Mouse (Mus musculus) lung, embryonic 15.5 days (tissue): ENCODE measurements around the gene Trpm6. TPM values are rescaled to one million over a fixed set of nuclear protein-coding genes. Genes with fewer than 3 reads are reported as not detected.
A peak's percentile ranks its signal among the peaks of the same experiment; 100 is the strongest.
"Not testable (repeated sequence)": the region's sequence is repeated elsewhere in the genome, so short reads cannot be mapped to it uniquely, and the experiment has no call there.

ENCODE experiments used
- ATAC-seq: fragments of 200-750 bp; cut with Nextera tagmentation; 2 replicates; pipeline ENCODE4 v1.8.0; 2017; ENCODE audit warnings: moderate number of reproducible peaks, borderline replicate concordance; ENCODE audit not compliant: low FRiP score, low TSS enrichment; ENCODE audit errors: extremely low read depth
- H3K27ac ChIP-seq: fragments of 300-500 bp; sonication (generic); 2 replicates; pipeline ENCODE4 v1.5.1; 2015; ENCODE audit warnings: moderate library complexity, mild to moderate bottlenecking, inconsistent platforms
- H3K27me3 ChIP-seq: fragments of 300-500 bp; sonication (generic); 2 replicates; pipeline ENCODE4 v1.6.1; 2015; ENCODE audit warnings: inconsistent platforms
- H3K36me3 ChIP-seq: fragments of 300-500 bp; sonication (generic); 2 replicates; pipeline ENCODE4 v1.6.1; 2015; ENCODE audit warnings: inconsistent platforms
- H3K4me1 ChIP-seq: fragments of 300-500 bp; sonication (generic); 2 replicates; pipeline ENCODE4 v1.6.1; 2015; ENCODE audit warnings: inconsistent platforms
- H3K4me2 ChIP-seq: fragments of 300-500 bp; sonication (generic); 2 replicates; pipeline ENCODE4 v1.6.1; 2015; ENCODE audit warnings: inconsistent platforms, mild to moderate bottlenecking, moderate library complexity
- H3K4me3 ChIP-seq: fragments of 300-500 bp; sonication (generic); 2 replicates; pipeline ENCODE4 v1.5.1; 2015; ENCODE audit warnings: mild to moderate bottlenecking, inconsistent platforms
- H3K9ac ChIP-seq: fragments of 300-500 bp; sonication (generic); 2 replicates; pipeline ENCODE4 v1.6.1; 2015; ENCODE audit warnings: inconsistent platforms
- H3K9me3 ChIP-seq: fragments of 300-500 bp; sonication (generic); 2 replicates; pipeline ENCODE4 v1.6.1; 2016; ENCODE audit warnings: inconsistent platforms
- WGBS: fragments of 180-500 bp; shearing (Covaris S2); methylation state at CpG from one replicate; pipeline ENCODE4 v1.1.7; 2015; 5-methylcytosine and 5-hydroxymethylcytosine counted together
- polyA plus RNA-seq: library from polyadenylated mRNA; unstranded; fragments of >200 nt; fragmentation: Nextera tagmentation; extraction: Ambion mirVana; gene quantifications from 2 replicates; pipeline ENCODE4 v1.2.1, GENCODE M21; 2015

The Trpm6 gene
- 1.0 and 1.6 TPM in 2 replicates for polyA plus RNA-seq

DNA sequence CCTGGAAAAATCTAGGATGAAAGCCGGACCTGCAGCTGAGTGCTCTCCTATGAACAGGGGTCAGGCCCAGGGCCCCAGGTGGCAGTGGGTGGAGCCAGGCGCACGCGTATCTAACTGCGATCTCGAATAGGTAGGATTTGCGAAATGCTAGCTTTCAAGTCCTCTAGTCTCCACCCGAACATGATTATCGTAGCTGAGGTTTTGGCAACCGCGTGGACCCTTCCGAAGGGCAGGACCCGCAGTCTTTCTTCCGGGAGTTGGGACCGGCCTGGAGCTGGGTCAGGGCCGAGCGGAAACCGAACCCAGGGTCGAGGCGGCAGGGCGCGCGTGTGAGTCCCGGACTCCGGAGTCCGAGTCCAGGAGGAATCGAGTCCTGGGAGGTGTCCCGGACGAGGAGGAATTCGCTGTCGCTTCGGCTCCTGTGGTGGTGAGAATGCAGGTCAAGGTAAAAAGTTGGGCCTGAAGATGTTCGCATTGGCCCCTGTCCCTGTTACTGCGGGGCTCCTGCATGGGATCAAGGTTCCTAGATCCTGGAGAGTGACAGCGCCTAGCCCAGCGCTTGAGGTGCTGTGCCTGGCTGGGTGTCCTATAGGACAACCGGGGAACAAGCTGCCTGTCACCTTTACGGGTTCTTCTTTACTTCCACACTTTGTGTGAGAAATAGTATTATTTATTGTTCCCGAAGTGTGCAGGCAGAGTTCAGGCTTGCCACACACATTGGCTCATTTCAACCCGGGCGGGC lies at the start of gene Trpm6:
Trpm6 (plus strand) TSS at position 386 of the 742 bp plus-strand sequence.
- H3K4me2 ChIP-seq = peak within 1 kb of the TSS; percentile 71
- 5% methylated on average over 41 of the region's 41 CpGs for WGBS
- peak within 1 kb of the TSS; percentile 16; the same call in 1 of the 2 replicates for H3K9ac ChIP-seq
- 0 out of 2 replicates have a peak, but pooled peaks have one; percentile 31 for ATAC-seq
- peak within 1 kb of the TSS; percentile 40 for H3K4me3 ChIP-seq
- H3K9me3 ChIP-seq = no peaks in the 10 kb centered on the region
- no peak within 1 kb of the TSS for H3K27ac ChIP-seq
- no peaks in the 10 kb centered on the region for H3K27me3 ChIP-seq
- no peaks in the 10 kb centered on the region for H3K36me3 ChIP-seq
- H3K4me1 ChIP-seq = no peaks in the 10 kb centered on the region

DNA sequence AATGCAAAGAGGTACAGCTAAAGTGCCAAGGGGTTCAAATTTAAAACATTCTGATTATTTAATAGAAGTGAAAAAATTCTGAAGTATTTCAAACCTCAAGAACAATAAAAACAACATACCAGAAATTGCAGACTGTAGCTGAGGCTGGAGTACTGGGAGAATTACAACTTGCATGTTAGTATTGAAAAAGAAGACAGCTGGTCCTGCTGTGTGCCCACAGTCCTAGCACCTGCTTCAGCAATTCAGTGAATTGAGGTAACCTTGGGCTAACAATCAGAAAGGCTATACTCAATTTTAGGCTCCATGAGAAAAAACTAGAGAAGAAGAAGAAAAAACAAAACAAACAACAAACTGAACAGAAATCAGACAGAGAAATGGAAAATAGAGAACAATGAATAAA lies 41.7 kb upstream of the Trpm6 start:
- H3K4me1 ChIP-seq = peaks cover 9% of the 10 kb centered on the region; the same call in 1 of the 2 replicates
- H3K36me3 ChIP-seq = no peaks in the 10 kb centered on the region
- no peak overlapping the region for H3K4me2 ChIP-seq
- no peaks in the 10 kb centered on the region for H3K9me3 ChIP-seq
- no peak overlapping the region for H3K27ac ChIP-seq
- no peak overlapping the region for H3K9ac ChIP-seq
- no peak for ATAC-seq
- H3K27me3 ChIP-seq = no peaks in the 10 kb centered on the region
- no peak overlapping the region for H3K4me3 ChIP-seq

GRCm38 (mm10) chr19:18710903-18711302 lies 38.9 kb upstream of the Trpm6 start:
- WGBS = 86% methylated on average over 6 of the region's 6 CpGs
- Histone ChIP-seq H3K36me3 (no peaks in the 10 kb centered on the region), H3K9ac (no peak overlapping the region), H3K27ac (no peak overlapping the region), H3K4me3 (no peak overlapping the region), H3K4me2 (no peak overlapping the region), H3K4me1 (peaks cover 29% of the 10 kb centered on the region), H3K9me3 (no peaks in the 10 kb centered on the region), H3K27me3 (no peaks in the 10 kb centered on the region)
- no peak for ATAC-seq

DNA sequence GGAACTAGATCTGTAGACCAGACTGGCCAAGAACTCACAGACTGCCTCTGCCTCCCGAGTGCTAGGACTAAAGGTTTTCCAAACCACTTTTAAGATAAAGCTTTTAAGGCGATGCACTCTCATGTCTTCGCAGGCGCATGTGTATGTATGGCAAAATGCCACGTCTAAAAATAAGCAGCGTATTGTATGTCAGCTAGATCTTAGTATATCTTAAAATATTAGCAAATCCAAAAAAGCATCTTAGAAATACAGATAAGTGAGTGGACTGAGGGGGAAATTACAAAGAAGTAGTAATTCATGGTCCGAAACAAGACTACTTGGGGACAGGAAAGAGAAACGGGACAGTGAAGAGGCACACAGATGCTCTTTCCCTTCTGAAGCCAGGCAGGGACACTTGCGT lies 38.2 kb upstream of the Trpm6 start:
- no peaks in the 10 kb centered on the region for H3K36me3 ChIP-seq
- WGBS = 74% methylated on average over 9 of the region's 9 CpGs
- no peak overlapping the region for H3K4me2 ChIP-seq
- H3K27ac ChIP-seq = no peak overlapping the region
- H3K27me3 ChIP-seq = no peaks in the 10 kb centered on the region
- H3K9me3 ChIP-seq = no peaks in the 10 kb centered on the region
- no peak overlapping the region for H3K4me3 ChIP-seq
- H3K4me1 ChIP-seq = peaks cover 31% of the 10 kb centered on the region
- no peak for ATAC-seq
- no peak overlapping the region for H3K9ac ChIP-seq

DNA sequence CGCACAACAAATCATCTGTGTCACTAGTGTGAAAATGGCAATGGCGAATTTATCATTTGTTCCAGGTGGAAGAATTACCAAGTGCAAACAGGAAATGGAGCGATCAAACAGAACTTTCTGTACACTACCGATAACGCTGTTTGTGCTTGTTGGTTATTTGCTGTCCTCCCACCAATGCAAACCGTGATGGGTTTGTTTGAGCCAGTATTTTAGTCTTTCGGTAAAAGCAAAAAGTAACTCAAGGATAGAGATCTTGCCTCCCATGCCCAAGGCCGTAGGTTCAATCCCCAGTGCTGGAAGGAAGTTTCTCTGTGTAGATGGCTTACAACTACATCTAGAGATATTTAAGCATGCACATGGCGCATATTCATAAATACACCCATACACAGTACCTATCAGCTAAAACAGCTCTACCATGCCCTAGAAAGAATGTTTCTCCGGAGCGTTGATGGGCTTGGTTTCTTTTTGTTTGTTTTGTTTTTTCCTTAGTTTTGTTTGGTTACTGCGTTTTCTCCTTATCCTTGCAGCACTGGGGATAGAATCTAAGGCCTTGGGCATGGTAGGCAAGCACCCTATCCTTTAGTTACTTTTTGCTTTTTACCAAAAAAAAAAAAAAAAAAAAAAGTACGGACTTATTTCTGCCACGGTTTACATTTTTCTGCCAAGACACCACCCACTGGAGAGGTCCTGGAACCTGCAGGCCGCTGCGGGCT lies 37.5 kb upstream of the Trpm6 start:
- Histone ChIP-seq H3K9ac (peak overlapping the region; percentile 62), H3K4me3 (peak overlapping the region; percentile 96), H3K4me1 (peaks cover 34% of the 10 kb centered on the region), H3K27ac (peak overlapping the region; percentile 98), H3K36me3 (no peaks in the 10 kb centered on the region), H3K9me3 (no peaks in the 10 kb centered on the region), H3K27me3 (no peaks in the 10 kb centered on the region), H3K4me2 (peak overlapping the region; percentile 73)
- ATAC-seq = no peak
- WGBS = 55% methylated on average over 16 of the region's 16 CpGs

DNA sequence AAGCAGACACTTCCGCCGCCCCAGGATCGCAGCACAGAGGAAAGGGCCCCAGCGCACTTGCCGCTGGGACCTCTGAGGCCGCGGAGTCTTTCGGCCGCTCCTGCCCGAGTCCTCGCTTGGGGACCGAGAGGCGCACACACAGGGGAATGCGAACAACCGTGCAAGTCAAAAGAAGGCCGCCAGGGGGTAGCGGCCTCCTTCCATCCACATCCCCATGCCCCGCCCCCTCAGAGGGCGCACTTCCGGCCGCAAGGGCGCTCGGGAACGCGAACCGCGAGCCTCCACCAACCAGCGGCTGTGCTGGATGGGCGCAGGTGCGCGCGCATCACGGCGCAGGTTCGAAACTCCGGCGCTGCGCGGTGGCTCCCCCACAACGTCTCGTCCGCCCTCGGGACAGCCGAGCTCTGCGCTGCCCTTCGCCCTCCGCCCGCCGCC lies 36.9 kb upstream of the Trpm6 start, which contains the start of gene D030056L22Rik:
D030056L22Rik (plus strand) TSS at position 328 of the 435 bp plus-strand sequence.
- Histone ChIP-seq H3K27me3 (no peaks in the 10 kb centered on the region), H3K27ac (peak within 1 kb of the TSS; percentile 98), H3K4me2 (peak within 1 kb of the TSS; percentile 73), H3K4me3 (peak within 1 kb of the TSS; percentile 96), H3K4me1 (peaks cover 34% of the 10 kb centered on the region), H3K36me3 (peaks cover 3% of the 10 kb centered on the region; the same call in 1 of the 2 replicates), H3K9ac (peak within 1 kb of the TSS; percentile 91), H3K9me3 (no peaks in the 10 kb centered on the region)
- WGBS = under 1% methylated on average over 49 of the region's 49 CpGs
- ATAC-seq = peak; percentile 97

DNA sequence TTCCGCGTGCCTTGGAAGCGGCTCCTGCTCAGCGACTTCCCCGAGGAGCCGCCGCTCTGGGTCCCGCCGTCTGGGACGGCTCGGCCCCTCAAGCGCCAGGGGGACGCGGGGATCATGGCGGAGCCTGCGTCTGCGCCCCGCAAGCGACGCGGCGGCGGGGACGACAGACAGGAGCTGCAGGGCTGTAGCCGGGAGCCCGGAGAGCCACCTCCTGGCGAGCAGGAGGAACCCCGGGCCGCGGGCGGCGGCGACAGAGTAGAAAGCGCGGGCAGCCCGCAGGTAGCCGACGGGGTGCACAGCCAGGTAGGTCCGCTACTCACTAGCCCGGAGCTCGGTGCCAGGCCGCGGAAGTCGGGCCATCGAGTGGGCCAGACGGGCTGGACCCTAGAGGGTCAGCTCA lies 36.4 kb upstream of the Trpm6 start:
- peak overlapping the region; percentile 73 for H3K4me2 ChIP-seq
- peaks cover 34% of the 10 kb centered on the region for H3K4me1 ChIP-seq
- H3K9me3 ChIP-seq, H3K27me3 ChIP-seq, H3K36me3 ChIP-seq: not testable (repeated sequence)
- peak overlapping the region; percentile 91 for H3K9ac ChIP-seq
- H3K4me3 ChIP-seq = peak overlapping the region; percentile 96
- WGBS = under 1% methylated on average over 39 of the region's 46 CpGs
- peak; percentile 77 for ATAC-seq
- H3K27ac ChIP-seq = peak overlapping the region; percentile 98

- 28% methylated on average over 1 of the region's 1 CpGs for WGBS
- ATAC-seq = no peak
- Histone ChIP-seq H3K27me3 (no peaks in the 10 kb centered on the region), H3K27ac (no peak overlapping the region), H3K9me3 (no peaks in the 10 kb centered on the region), H3K4me2 (no peak overlapping the region), H3K36me3 (peaks cover 9% of the 10 kb centered on the region), H3K4me3 (no peak overlapping the region), H3K9ac (no peak overlapping the region), H3K4me1 (peaks cover 34% of the 10 kb centered on the region)
These were observed 33.4 kb upstream of the Trpm6 start for GRCm38 (mm10) chr19:18716374-18716773.

GRCm38 (mm10) chr19:18720337-18720736 lies 29.4 kb upstream of the Trpm6 start:
- no peaks in the 10 kb centered on the region for H3K9me3 ChIP-seq
- no peak overlapping the region for H3K27ac ChIP-seq
- H3K27me3 ChIP-seq = no peaks in the 10 kb centered on the region
- 75% methylated on average over 3 of the region's 3 CpGs for WGBS
- peaks cover 11% of the 10 kb centered on the region; the same call in 1 of the 2 replicates for H3K4me1 ChIP-seq
- H3K9ac ChIP-seq = no peak overlapping the region
- no peak for ATAC-seq
- no peak overlapping the region for H3K4me2 ChIP-seq
- peaks cover 9% of the 10 kb centered on the region for H3K36me3 ChIP-seq
- no peak overlapping the region for H3K4me3 ChIP-seq

DNA sequence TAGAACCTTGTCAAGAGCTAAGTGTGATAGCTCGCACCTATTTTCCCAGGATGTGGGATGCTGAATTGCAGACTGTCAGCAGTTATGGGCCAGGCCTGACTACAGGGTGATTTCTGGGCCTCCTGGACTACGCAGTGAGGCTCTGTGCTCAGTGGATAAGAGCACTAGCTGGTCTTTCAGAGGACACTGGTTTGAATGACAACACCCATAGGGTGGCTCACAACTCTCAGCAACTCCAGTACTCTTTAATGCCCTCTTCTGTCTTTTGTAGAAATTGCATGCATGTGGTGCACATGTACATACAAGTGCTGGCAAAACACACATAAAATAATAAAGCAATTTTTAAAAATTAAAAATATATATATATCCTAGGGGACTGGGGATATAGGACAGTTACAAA lies 24.6 kb upstream of the Trpm6 start:
- H3K4me2 ChIP-seq = no peak overlapping the region
- 86% methylated on average over 2 of the region's 2 CpGs for WGBS
- ATAC-seq = no peak
- no peaks in the 10 kb centered on the region for H3K36me3 ChIP-seq
- H3K27ac ChIP-seq = no peak overlapping the region
- H3K27me3 ChIP-seq = no peaks in the 10 kb centered on the region
- H3K9ac ChIP-seq = no peak overlapping the region
- no peaks in the 10 kb centered on the region for H3K9me3 ChIP-seq
- no peaks in the 10 kb centered on the region for H3K4me1 ChIP-seq
- no peak overlapping the region for H3K4me3 ChIP-seq

GRCm38 (mm10) chr19:18730255-18730654 lies 19.5 kb upstream of the Trpm6 start:
- Histone ChIP-seq H3K27me3 (no peaks in the 10 kb centered on the region), H3K9me3 (no peaks in the 10 kb centered on the region), H3K4me1 (no peaks in the 10 kb centered on the region), H3K4me2 (no peak overlapping the region), H3K36me3 (no peaks in the 10 kb centered on the region), H3K9ac (no peak overlapping the region), H3K27ac (no peak overlapping the region), H3K4me3 (no peak overlapping the region)
- 50% methylated on average over 7 of the region's 7 CpGs for WGBS
- no peak for ATAC-seq

DNA sequence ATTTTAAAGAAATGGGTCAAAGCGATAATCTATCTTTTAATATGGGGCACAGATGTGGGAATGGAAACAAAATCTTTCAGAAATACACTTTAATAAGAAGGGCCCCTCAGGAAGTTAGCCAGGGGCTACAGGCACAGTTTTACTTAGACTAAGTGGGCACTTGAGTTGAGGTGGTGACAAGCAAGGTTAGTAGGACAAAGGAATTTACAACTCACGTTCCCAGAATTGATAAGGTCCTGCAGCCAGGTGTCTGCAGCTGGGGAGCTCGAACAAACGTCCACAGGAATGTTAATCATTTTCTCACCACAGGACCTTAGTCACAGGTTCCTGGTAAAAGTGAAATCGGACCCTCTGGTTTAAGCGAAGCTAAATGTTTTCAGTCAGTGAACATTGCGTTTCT lies 18.7 kb upstream of the Trpm6 start:
- 25% methylated on average over 7 of the region's 7 CpGs for whole genome bisulfite sequencing
- Histone ChIP-seq H3K27me3 (no peaks in the 10 kb centered on the region), H3K9me3 (no peaks in the 10 kb centered on the region), H3K9ac (no peak overlapping the region), H3K4me1 (no peaks in the 10 kb centered on the region), H3K4me3 (no peak overlapping the region), H3K27ac (no peak overlapping the region), H3K36me3 (no peaks in the 10 kb centered on the region), H3K4me2 (no peak overlapping the region)
- ATAC-seq = no peak
